Mouse (Mus musculus) spleen, adult 2 months (tissue): ENCODE measurements around the gene Tm9sf4.

Experiments used
- CTCF ChIP-seq: fragments of 200-500 bp; IDR thresholded peaks from 2 replicates; pipeline ENCODE4 v1.5.1; 2011; ENCODE audit warnings: mild to moderate bottlenecking, inconsistent platforms; ENCODE audit not compliant: insufficient read depth, insufficient read length, insufficient replicate concordance; ENCODE audit errors: extremely low read depth
- POLR2A ChIP-seq: fragments of 200-500 bp; IDR thresholded peaks from 2 replicates; pipeline ENCODE4 v1.6.1; 2011; ENCODE audit warnings: low read depth, low read length, inconsistent platforms

DNA sequence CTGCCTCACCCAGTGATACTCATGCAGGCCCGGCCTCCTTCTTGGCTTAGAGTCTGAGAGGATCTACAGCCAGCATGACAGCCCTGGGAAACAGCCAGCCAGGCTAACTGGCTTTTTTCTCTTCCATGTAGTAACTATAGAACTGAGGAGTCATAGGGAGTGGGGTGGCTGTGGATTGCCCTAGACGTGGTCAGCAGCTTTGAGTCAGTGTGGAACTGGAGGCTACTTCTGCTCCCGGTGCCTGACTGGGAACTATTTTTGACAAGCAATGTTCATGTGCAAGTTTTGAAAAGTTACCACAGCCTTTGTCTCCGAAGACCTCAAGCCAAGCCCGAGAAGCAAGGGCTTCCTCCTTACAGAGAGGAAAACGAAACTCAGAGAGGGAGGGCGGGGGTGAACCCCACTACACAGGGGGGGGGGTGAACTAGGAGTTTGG is 44.0 kb upstream of the Tm9sf4 start:
- no peak for TF ChIP-seq POLR2A
- no peak for TF ChIP-seq CTCF
